ENCODE assay signal across 22 mouse cellular contexts in the genomic region with DNA sequence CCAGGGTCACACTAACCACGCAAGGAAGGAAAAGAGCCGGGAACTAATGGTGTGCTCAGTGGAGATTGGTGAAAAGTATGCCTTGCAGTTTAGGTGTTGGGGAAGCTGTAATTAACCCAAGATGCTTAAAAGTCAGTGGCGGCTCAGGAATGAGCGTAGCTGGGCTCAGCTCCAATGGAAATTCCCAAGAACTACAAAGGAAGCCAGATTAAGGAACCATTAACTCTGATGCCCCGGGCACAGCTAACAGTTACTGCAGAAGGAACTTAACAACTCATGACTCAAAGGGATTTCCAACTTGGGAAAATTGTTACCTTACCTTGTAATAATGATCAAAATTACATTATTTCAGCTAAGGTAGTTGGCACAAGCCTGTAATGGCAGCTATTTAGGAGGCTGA. TPM values are rescaled to one million over a fixed set of nuclear protein-coding genes. Genes with fewer than 3 reads are reported as not detected.
A peak's percentile ranks its signal among the peaks of the same experiment; 100 is the strongest.
DNase-seq lines count a peak whose midpoint lies in the region; ATAC-seq and TF ChIP-seq lines count a peak whose summit lies in the region.
"Had no signal": no experiment of that assay in that cellular context is flagged by ENCODE, and none has a peak within 500 bp of the region (broad histone marks: within the 10 kb centered on the region; RNA-seq: fewer than 3 reads in every experiment).

No protein-coding gene starts in this region.

- H3K4me1 ChIP-seq in heart, embryonic 15.5 days (replicated peaks): peaks cover 36% of the 10 kb centered on the region
- H3K4me1 ChIP-seq in brown adipose tissue, adult 24 weeks (ENCODE audit: control insufficient read depth, insufficient read depth, insufficient read length, low read length): no peaks in the 10 kb centered on the region; the same call in 1 of the 2 replicates
- 0 out of 2 replicates have a peak, but pooled peaks cover 5% of the 10 kb centered on the region for H3K4me1 ChIP-seq in kidney, postnatal 0 days (replicated peaks; ENCODE audit: insufficient read depth, low read length)
- H3K4me1 ChIP-seq in limb, embryonic 14.5 days (ENCODE audit: control insufficient read depth, insufficient read depth, low read length): peaks cover 17% of the 10 kb centered on the region
- H3K4me1 ChIP-seq in stomach, postnatal 0 days (replicated peaks; ENCODE audit: control insufficient read depth, insufficient read depth): peaks cover 5% of the 10 kb centered on the region

- no peak for DNase-seq in heart, adult 8-10 months (ENCODE audit: low spot score)
- DNase-seq in kidney, postnatal 0 days (ENCODE audit: low spot score): peak; percentile 53
- DNase-seq in limb, embryonic 14.5 days (ENCODE audit: low spot score): peak; percentile 73
- DNase-seq in cerebellum, postnatal 25 days: no peak
- DNase-seq in spleen, postnatal 10 days (ENCODE audit: low spot score in 2 of 2): no peak
- DNase-seq in stomach, postnatal 0 days (ENCODE audit: low spot score): no peak
- DNase-seq: adrenal gland, postnatal 10 days; cerebellum, adult 11-12 months; gastrocnemius, postnatal 10 days; heart, adult 2 months; lung, postnatal 10 days; spleen, adult 18-20 months had no signal

- H3K27ac ChIP-seq in heart, embryonic 15.5 days: peak overlapping the region; percentile 49; the same call in 1 of the 2 replicates
- H3K27ac ChIP-seq in brown adipose tissue, adult 24 weeks (replicated peaks; ENCODE audit: low read depth, low read length): peak overlapping the region; percentile 56; the same call in 1 of the 2 replicates
- H3K27ac ChIP-seq in kidney, postnatal 0 days: peak overlapping the region; percentile 47; the same call in 1 of the 2 replicates
- no peak overlapping the region for H3K27ac ChIP-seq in limb, embryonic 14.5 days (replicated peaks; ENCODE audit: low read depth, low read length)
- H3K27ac ChIP-seq in stomach, postnatal 0 days (replicated peaks): no peak overlapping the region
- H3K27ac ChIP-seq: embryonic facial prominence, embryonic 12.5 days; heart, adult 2 months; hindbrain, embryonic 15.5 days; liver, embryonic 14.5 days; stomach, embryonic 15.5 days had no signal

- no peak for TF ChIP-seq EP300 in stomach, postnatal 0 days (optimal IDR thresholded peaks at IDR 0.05)

- no peak overlapping the region for H3K4me2 ChIP-seq in heart, embryonic 15.5 days
- no peak overlapping the region for H3K4me2 ChIP-seq in kidney, postnatal 0 days (ENCODE audit: low read length)
- H3K4me2 ChIP-seq in limb, embryonic 14.5 days (replicated peaks; ENCODE audit: low read depth, low read length, severe bottlenecking): no peak overlapping the region
- no peak overlapping the region for H3K4me2 ChIP-seq in stomach, postnatal 0 days (replicated peaks; ENCODE audit: low read depth)
- H3K4me2 ChIP-seq: embryonic facial prominence, embryonic 12.5 days; hindbrain, embryonic 15.5 days; stomach, embryonic 15.5 days had no signal

- no peak overlapping the region for H3K9ac ChIP-seq in heart, embryonic 15.5 days
- no peak overlapping the region for H3K9ac ChIP-seq in kidney, postnatal 0 days (ENCODE audit: low read depth, low read length)
- no peak overlapping the region for H3K9ac ChIP-seq in limb, embryonic 14.5 days (ENCODE audit: low read depth, low read length, severe bottlenecking)
- no peak overlapping the region for H3K9ac ChIP-seq in stomach, postnatal 0 days (ENCODE audit: low read length)
- H3K9ac ChIP-seq: embryonic facial prominence, embryonic 12.5 days; hindbrain, embryonic 15.5 days; liver, embryonic 14.5 days; stomach, embryonic 15.5 days had no signal

- no peak for TF ChIP-seq CTCF in kidney, postnatal 0 days (IDR thresholded peaks at IDR 0.05; ENCODE audit: low read depth)
- TF ChIP-seq CTCF in stomach, postnatal 0 days (IDR thresholded peaks at IDR 0.05; ENCODE audit: low read depth): no peak

- H3K9me3 ChIP-seq in heart, embryonic 15.5 days (replicated peaks): no peaks in the 10 kb centered on the region
- no peaks in the 10 kb centered on the region for H3K9me3 ChIP-seq in kidney, postnatal 0 days (replicated peaks; ENCODE audit: low read length)
- H3K9me3 ChIP-seq in limb, embryonic 14.5 days (ENCODE audit: control insufficient read depth, low read length): no peaks in the 10 kb centered on the region
- H3K9me3 ChIP-seq in stomach, postnatal 0 days (ENCODE audit: control insufficient read depth, low read length): no peaks in the 10 kb centered on the region
- H3K9me3 ChIP-seq: embryonic facial prominence, embryonic 12.5 days; hindbrain, embryonic 15.5 days; megakaryocyte, embryonic 14.5 days; stomach, embryonic 15.5 days had no signal

- 60% methylated on average over 5 of the region's 5 CpGs for WGBS in heart, embryonic 15.5 days
- 28% methylated on average over 5 of the region's 5 CpGs for WGBS in kidney, postnatal 0 days
- WGBS in limb, embryonic 14.5 days: 22% methylated on average over 5 of the region's 5 CpGs
- 49% methylated on average over 5 of the region's 5 CpGs for WGBS in stomach, postnatal 0 days

- TF ChIP-seq POLR2A in limb, embryonic 14.5 days (IDR thresholded peaks at IDR 0.05; ENCODE audit: borderline replicate concordance, extremely low read depth, insufficient read depth, insufficient read length): no peak

- no peaks in the 10 kb centered on the region for H3K36me3 ChIP-seq in heart, embryonic 15.5 days
- no peaks in the 10 kb centered on the region for H3K36me3 ChIP-seq in kidney, postnatal 0 days (ENCODE audit: insufficient read depth, low read length)
- no peaks in the 10 kb centered on the region; the same call in 1 of the 2 replicates for H3K36me3 ChIP-seq in limb, embryonic 14.5 days (ENCODE audit: control insufficient read depth, insufficient read depth, low read length)
- no peaks in the 10 kb centered on the region for H3K36me3 ChIP-seq in stomach, postnatal 0 days (ENCODE audit: control insufficient read depth, insufficient read depth, low read length)
- H3K36me3 ChIP-seq: embryonic facial prominence, embryonic 12.5 days; hindbrain, embryonic 15.5 days; stomach, embryonic 15.5 days had no signal

- no peaks in the 10 kb centered on the region for H3K27me3 ChIP-seq in heart, embryonic 15.5 days
- H3K27me3 ChIP-seq in kidney, postnatal 0 days (ENCODE audit: insufficient read depth, low read length): no peaks in the 10 kb centered on the region
- no peaks in the 10 kb centered on the region for H3K27me3 ChIP-seq in limb, embryonic 14.5 days (ENCODE audit: control insufficient read depth, insufficient read depth, low read length)
- 0 out of 2 replicates have a peak, but pooled peaks cover 2% of the 10 kb centered on the region for H3K27me3 ChIP-seq in stomach, postnatal 0 days (ENCODE audit: control insufficient read depth, insufficient read depth, low read length)
- H3K27me3 ChIP-seq: hindbrain, embryonic 15.5 days had no signal

- no peak overlapping the region for H3K4me3 ChIP-seq in heart, embryonic 15.5 days
- H3K4me3 ChIP-seq in brown adipose tissue, adult 24 weeks (ENCODE audit: insufficient read depth, low read depth, low read length): no peak overlapping the region
- H3K4me3 ChIP-seq in kidney, postnatal 0 days (replicated peaks; ENCODE audit: low read depth, low read length): no peak overlapping the region
- no peak overlapping the region for H3K4me3 ChIP-seq in limb, embryonic 14.5 days (replicated peaks; ENCODE audit: low read length)
- H3K4me3 ChIP-seq in stomach, postnatal 0 days (ENCODE audit: low read depth, low read length): no peak overlapping the region
- H3K4me3 ChIP-seq: embryonic facial prominence, embryonic 12.5 days; heart, adult 2 months; hindbrain, embryonic 15.5 days; megakaryocyte, embryonic 14.5 days; stomach, embryonic 15.5 days had no signal

- ATAC-seq in heart, embryonic 15.5 days (replicated peaks; ENCODE audit: insufficient number of reproducible peaks, insufficient read depth, low FRiP score, low read depth): no peak
- ATAC-seq in kidney, postnatal 0 days (replicated peaks; ENCODE audit: low FRiP score, low read depth): no peak
- no peak for ATAC-seq in limb, embryonic 14.5 days (ENCODE audit: low FRiP score, low read depth)
- ATAC-seq in stomach, postnatal 0 days (ENCODE audit: low FRiP score, low TSS enrichment): no peak

RNA-seq across cellular contexts. Expression of gene Spint2, which starts 5.0 kb away (rescaled TPM):
- polyA plus RNA-seq in heart, embryonic 15.5 days (2015; fragmentation: Nextera tagmentation; extraction: Ambion mirVana): 77.9 and 125 TPM in 2 replicates
- 10 to 100 TPM; 47.3 to 54.5 (median 53.2) TPM for total RNA-seq in heart, adult 8-10 months (2022)
- polyA plus RNA-seq in brown adipose tissue, adult 24 weeks (2012; ENCODE audit: insufficient read depth, insufficient read length, missing spikeins): 3.9 and 5.6 TPM in 2 replicates
- 460 and 496 TPM in 2 replicates for polyA plus RNA-seq in kidney, postnatal 0 days (2015; fragmentation: Nextera tagmentation; extraction: Ambion mirVana)
- polyA plus RNA-seq in limb, embryonic 14.5 days (2012; rRNA removed): 88.7 and 95.3 TPM in 2 replicates
- 149 and 160 TPM in 2 replicates for polyA plus RNA-seq in limb, embryonic 14.5 days (2014; fragmentation: Nextera tagmentation; extraction: Ambion mirVana)
- 638 and 692 TPM in 2 replicates for polyA plus RNA-seq in stomach, postnatal 0 days (2015; fragmentation: Nextera tagmentation; extraction: Ambion mirVana)

RNA-seq across cellular contexts. Expression of gene Ppp1r14a, which starts 12.4 kb away (rescaled TPM):
- 17.0 and 20.8 TPM in 2 replicates for polyA plus RNA-seq in heart, embryonic 15.5 days (2015; fragmentation: Nextera tagmentation; extraction: Ambion mirVana)
- total RNA-seq in heart, adult 8-10 months (2022): 10 to 100 TPM in 1 of 4 experiments, 1 to 10 TPM in 3; 5.4 to 10.1 (median 7.1) TPM
- 4.6 and 7.2 TPM in 2 replicates for polyA plus RNA-seq in brown adipose tissue, adult 24 weeks (2012; ENCODE audit: insufficient read depth, insufficient read length, missing spikeins)
- polyA plus RNA-seq in kidney, postnatal 0 days (2015; fragmentation: Nextera tagmentation; extraction: Ambion mirVana): 21.6 and 25.0 TPM in 2 replicates
- polyA plus RNA-seq in limb, embryonic 14.5 days (2012; rRNA removed): 8.7 and 9.6 TPM in 2 replicates
- polyA plus RNA-seq in limb, embryonic 14.5 days (2014; fragmentation: Nextera tagmentation; extraction: Ambion mirVana): 9.0 and 13.8 TPM in 2 replicates
- 53.3 and 64.8 TPM in 2 replicates for polyA plus RNA-seq in stomach, postnatal 0 days (2015; fragmentation: Nextera tagmentation; extraction: Ambion mirVana)
- total RNA-seq: common myeloid progenitor, adult 5-6 weeks had no signal

RNA-seq across cellular contexts. Expression of gene Dpf1, which starts 27.0 kb away (rescaled TPM):
- polyA plus RNA-seq in heart, embryonic 15.5 days (2015; fragmentation: Nextera tagmentation; extraction: Ambion mirVana): 2.6 and 3.9 TPM in 2 replicates
- under 1 TPM in 3 of 4 experiments, not detected in 1; 0.13 to 0.23 (median 0.22) TPM for total RNA-seq in heart, adult 8-10 months (2022)
- polyA plus RNA-seq in brown adipose tissue, adult 24 weeks (2012; ENCODE audit: insufficient read depth, insufficient read length, missing spikeins): not detected in 2 replicates
- 0.70 and 0.72 TPM in 2 replicates for polyA plus RNA-seq in kidney, postnatal 0 days (2015; fragmentation: Nextera tagmentation; extraction: Ambion mirVana)
- polyA plus RNA-seq in limb, embryonic 14.5 days (2012; rRNA removed): 10.6 and 10.7 TPM in 2 replicates
- 13.2 and 13.7 TPM in 2 replicates for polyA plus RNA-seq in limb, embryonic 14.5 days (2014; fragmentation: Nextera tagmentation; extraction: Ambion mirVana)
- 1.9 TPM in 2 replicates for polyA plus RNA-seq in stomach, postnatal 0 days (2015; fragmentation: Nextera tagmentation; extraction: Ambion mirVana)

RNA-seq across cellular contexts. Expression of gene 2200002D01Rik, which starts 28.4 kb away (rescaled TPM):
- 6.3 and 7.1 TPM in 2 replicates for polyA plus RNA-seq in heart, embryonic 15.5 days (2015; fragmentation: Nextera tagmentation; extraction: Ambion mirVana)
- 1 to 10 TPM; 1.7 to 3.9 (median 2.6) TPM for total RNA-seq in heart, adult 8-10 months (2022)
- polyA plus RNA-seq in brown adipose tissue, adult 24 weeks (2012; ENCODE audit: insufficient read depth, insufficient read length, missing spikeins): 2.5 TPM in 1 of 2 replicates, not detected in the other
- 23.7 and 24.1 TPM in 2 replicates for polyA plus RNA-seq in kidney, postnatal 0 days (2015; fragmentation: Nextera tagmentation; extraction: Ambion mirVana)
- polyA plus RNA-seq in limb, embryonic 14.5 days (2012; rRNA removed): 0.32 and 0.92 TPM in 2 replicates
- 1.2 and 3.0 TPM in 2 replicates for polyA plus RNA-seq in limb, embryonic 14.5 days (2014; fragmentation: Nextera tagmentation; extraction: Ambion mirVana)
- polyA plus RNA-seq in stomach, postnatal 0 days (2015; fragmentation: Nextera tagmentation; extraction: Ambion mirVana): 192 and 201 TPM in 2 replicates
- total RNA-seq: left cerebral cortex, postnatal 14 days; midbrain, postnatal 0 days had no signal

RNA-seq across cellular contexts. Expression of gene Yif1b, which starts 38.6 kb away (rescaled TPM):
- 98.2 and 107 TPM in 2 replicates for polyA plus RNA-seq in heart, embryonic 15.5 days (2015; fragmentation: Nextera tagmentation; extraction: Ambion mirVana)
- total RNA-seq in heart, adult 8-10 months (2022): 10 to 100 TPM; 66.2 to 78.1 (median 70.0) TPM
- 72.2 and 79.7 TPM in 2 replicates for polyA plus RNA-seq in brown adipose tissue, adult 24 weeks (2012; ENCODE audit: insufficient read depth, insufficient read length, missing spikeins)
- 121 and 131 TPM in 2 replicates for polyA plus RNA-seq in kidney, postnatal 0 days (2015; fragmentation: Nextera tagmentation; extraction: Ambion mirVana)
- polyA plus RNA-seq in limb, embryonic 14.5 days (2012; rRNA removed): 107 and 150 TPM in 2 replicates
- polyA plus RNA-seq in limb, embryonic 14.5 days (2014; fragmentation: Nextera tagmentation; extraction: Ambion mirVana): 130 and 139 TPM in 2 replicates
- polyA plus RNA-seq in stomach, postnatal 0 days (2015; fragmentation: Nextera tagmentation; extraction: Ambion mirVana): 62.8 and 74.1 TPM in 2 replicates

Comparison
In these comparisons a context has a peak if more than half of its experiments do, and no peak if none do; other contexts are left out.
1. H3K27ac ChIP-seq: peak in heart, embryonic 15.5 days (single experiment), brown adipose tissue, adult 24 weeks (single experiment) and kidney, postnatal 0 days (single experiment); none in limb, embryonic 14.5 days (single experiment) and stomach, postnatal 0 days (single experiment).
2. DNase-seq: peak in kidney, postnatal 0 days (single experiment) and limb, embryonic 14.5 days (single experiment); none in heart, adult 8-10 months (single experiment), cerebellum, postnatal 25 days (0 of 2), spleen, postnatal 10 days (0 of 2) and stomach, postnatal 0 days (single experiment).
3. RNA of gene Spint2, which starts 5.0 kb away (polyA plus RNA-seq): 638 to 692 TPM in stomach, postnatal 0 days, 460 to 496 TPM in kidney, postnatal 0 days, 88.7 to 160 TPM in limb, embryonic 14.5 days and 77.9 to 125 TPM in heart, embryonic 15.5 days; 3.9 to 5.6 TPM in brown adipose tissue, adult 24 weeks; every median in the first group is over 10 times any median in the second.